Mouse (Mus musculus) G1E (cell line): ENCODE data around the gene Gipr.

Experiments
- CTCF ChIP-seq: IDR thresholded peaks from 2 replicates; pipeline ENCODE4 v1.5.1; 2012; ENCODE audit warnings: low read depth, low read length, inconsistent platforms, mixed read lengths
- GATA1 ChIP-seq: IDR thresholded peaks from 2 replicates; pipeline ENCODE4 v1.6.1; 2012; ENCODE audit warnings: borderline replicate concordance, low read length, inconsistent platforms, mixed read lengths
- GATA2 ChIP-seq: IDR thresholded peaks from 2 replicates; pipeline ENCODE4 v1.6.1; 2012; ENCODE audit warnings: low read depth, low read length, inconsistent platforms, borderline replicate concordance
- POLR2AphosphoS5 ChIP-seq: IDR thresholded peaks from 2 replicates; pipeline ENCODE4 v1.6.1; 2012; ENCODE audit warnings: low read depth, low read length, inconsistent platforms; ENCODE audit not compliant: insufficient replicate concordance
- TAL1 ChIP-seq: conservative IDR thresholded peaks from 2 replicates; pipeline ENCODE4 v1.6.1; 2012; ENCODE audit warnings: low read depth, low read length, inconsistent platforms, mixed read lengths

DNA sequence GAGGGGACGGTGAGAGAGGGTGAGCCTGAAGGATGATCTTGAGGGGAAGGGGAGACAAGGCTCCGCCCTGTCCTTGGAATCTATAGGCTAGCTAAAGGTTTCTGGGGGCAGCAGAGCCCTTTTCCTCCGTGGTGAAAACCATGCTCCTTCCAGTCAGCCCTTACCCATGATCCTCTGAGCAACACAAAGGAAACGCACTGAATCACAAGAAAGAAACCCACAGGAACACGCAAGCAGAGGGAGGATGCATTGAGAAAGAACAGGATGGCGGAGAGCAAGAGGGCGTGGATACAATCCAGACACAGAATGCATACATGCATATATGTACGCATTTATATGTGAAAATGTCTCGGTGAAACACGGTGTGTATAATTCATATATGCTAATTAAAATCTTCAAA is 3.6 kb upstream of the Gipr start:
- TF ChIP-seq CTCF (no peak), TAL1 (no peak), GATA1 (no peak), GATA2 (no peak), POLR2AphosphoS5 (no peak)
